Mouse (Mus musculus): ENCODE results near the gene Sdc4.

DNA sequence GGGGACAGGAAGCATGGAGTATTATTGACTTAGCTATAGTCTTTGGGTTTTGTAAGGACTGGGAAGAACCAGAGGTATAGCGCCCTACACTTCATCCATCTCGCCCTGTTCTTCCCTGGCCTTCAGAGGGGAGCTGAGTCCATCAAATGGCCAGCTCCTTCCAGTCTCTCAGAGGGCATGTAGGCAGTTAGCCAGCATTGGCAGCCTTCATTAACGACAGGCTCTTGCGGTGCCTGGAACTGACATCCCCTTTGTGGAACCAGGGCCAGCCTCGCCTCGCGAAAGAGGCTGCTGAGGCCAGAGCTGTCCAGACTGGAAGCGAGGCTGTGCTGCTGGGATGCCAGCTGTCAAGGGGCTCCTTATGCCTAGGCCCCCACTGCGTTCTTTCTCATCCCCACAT lies 44.1 kb upstream of the Sdc4 start:
- TF ChIP-seq POLR2A (IDR thresholded peaks at IDR 0.05; ENCODE audit: extremely low read depth, insufficient read depth, low read length) (no peak), CTCF (IDR thresholded peaks at IDR 0.05; ENCODE audit: low read depth, low read length) (no peak)

All from liver, adult 2 months (tissue).